Mouse (Mus musculus) midbrain, embryonic 10.5 days (tissue): ENCODE results near the gene Wasf2. TPM values are rescaled to one million over a fixed set of nuclear protein-coding genes. Genes with fewer than 3 reads are reported as not detected.
"Not testable (repeated sequence)": the region's sequence is repeated elsewhere in the genome, so short reads cannot be mapped to it uniquely, and the experiment has no call there.

Experiments
- DNase-seq: peaks from one replicate; pipeline ENCODE4 v3.0.0-alpha.2; 2017; ENCODE audit warnings: low spot score
- H3K27ac ChIP-seq: fragments of 300-500 bp; sonication (generic); replicated peaks from 2 replicates; pipeline ENCODE4 v1.5.1; 2016; ENCODE audit warnings: mild to moderate bottlenecking
- H3K27me3 ChIP-seq: fragments of 300-500 bp; sonication (generic); 2 replicates; pipeline ENCODE4 v1.6.1; 2016; ENCODE audit warnings: low read depth, mild to moderate bottlenecking; ENCODE audit not compliant: poor library complexity, severe bottlenecking
- H3K36me3 ChIP-seq: fragments of 300-500 bp; sonication (generic); 2 replicates; pipeline ENCODE4 v1.6.1; 2016; ENCODE audit warnings: mild to moderate bottlenecking, moderate library complexity
- H3K4me1 ChIP-seq: fragments of 300-500 bp; sonication (generic); 2 replicates; pipeline ENCODE4 v1.6.1; 2016
- H3K4me3 ChIP-seq: fragments of 300-500 bp; sonication (generic); 2 replicates; pipeline ENCODE4 v1.5.1; 2016; ENCODE audit warnings: mild to moderate bottlenecking, moderate library complexity
- H3K9me3 ChIP-seq: fragments of 300-500 bp; sonication (generic); replicated peaks from 2 replicates; pipeline ENCODE4 v1.6.1; 2016; ENCODE audit warnings: mild to moderate bottlenecking
- WGBS: fragments of 180-500 bp; shearing (Covaris S2); methylation state at CpG from one replicate; pipeline ENCODE4 v1.1.7; 2016; 5-methylcytosine and 5-hydroxymethylcytosine counted together
- polyA plus RNA-seq: library from polyadenylated mRNA; unstranded; fragments of >200 nt; fragmentation: Nextera tagmentation; extraction: Ambion mirVana; gene quantifications from 2 replicates; pipeline ENCODE4 v1.2.1, GENCODE M21; 2016

The Wasf2 gene
- polyA plus RNA-seq, 1 experiment from 2014 or later = 50.3 TPM

DNA sequence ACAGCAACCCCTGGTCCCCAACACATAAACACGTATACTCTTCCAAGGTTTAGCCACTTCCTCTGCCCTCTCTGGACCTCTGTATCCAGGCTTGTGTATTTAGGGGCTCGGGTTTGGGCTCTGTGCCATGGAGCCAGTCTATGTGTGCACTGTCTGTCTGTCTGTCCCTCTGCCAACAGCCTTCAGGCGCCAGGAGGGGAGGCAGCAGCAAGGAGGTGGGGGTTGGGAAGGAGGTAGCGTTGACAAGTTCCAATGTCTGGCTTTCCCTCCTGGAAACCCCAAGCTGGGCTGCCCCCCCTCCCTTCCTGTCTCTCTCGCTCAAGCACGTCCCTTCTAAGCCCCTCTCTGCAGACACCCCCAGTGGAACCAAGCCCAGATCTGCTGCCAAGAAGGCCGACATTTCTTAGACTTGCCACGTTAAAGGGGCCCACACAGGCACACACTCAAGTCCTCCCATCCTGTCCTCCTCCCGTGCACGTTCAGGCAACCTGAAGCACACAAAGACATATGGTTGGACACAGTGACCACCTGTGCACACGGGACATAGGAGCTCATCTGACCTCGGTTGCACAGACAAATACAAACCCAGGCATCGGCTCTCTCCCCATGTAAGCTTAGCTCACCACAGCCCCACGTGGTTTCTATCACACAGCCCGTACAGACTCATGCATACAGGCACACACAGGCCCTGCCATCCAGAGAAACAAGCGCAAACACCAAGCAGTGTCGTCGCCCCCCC, 39.4 kb upstream of the Wasf2 start:
- no peaks in the 10 kb centered on the region for H3K36me3 ChIP-seq
- H3K9me3 ChIP-seq = no peaks in the 10 kb centered on the region
- peaks cover 86% of the 10 kb centered on the region for H3K27me3 ChIP-seq
- 0 out of 2 replicates have a peak overlapping the region, but pooled peaks have one; percentile 7 for H3K4me3 ChIP-seq
- H3K4me1 ChIP-seq = peaks cover 77% of the 10 kb centered on the region
- H3K27ac ChIP-seq = peak overlapping the region; percentile 77
- 49% methylated on average over 18 of the region's 18 CpGs for WGBS
- DNase-seq = no peak

DNA sequence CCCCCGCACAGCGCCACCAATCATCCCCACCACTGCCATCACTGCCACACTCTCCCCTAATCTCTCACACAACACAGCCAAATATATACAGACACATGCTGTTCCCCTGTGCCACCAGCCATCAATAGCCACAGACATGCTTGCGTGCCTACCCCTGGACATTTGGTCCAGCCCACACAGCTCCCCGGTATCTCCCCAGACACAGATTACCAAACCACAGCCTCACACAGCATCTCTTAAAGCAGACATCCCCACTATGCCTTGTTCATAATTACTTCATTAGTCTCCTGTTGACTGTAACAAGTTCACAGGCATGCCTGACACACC, 38.9 kb upstream of the Wasf2 start:
- peaks cover 72% of the 10 kb centered on the region for H3K4me1 ChIP-seq

DNA sequence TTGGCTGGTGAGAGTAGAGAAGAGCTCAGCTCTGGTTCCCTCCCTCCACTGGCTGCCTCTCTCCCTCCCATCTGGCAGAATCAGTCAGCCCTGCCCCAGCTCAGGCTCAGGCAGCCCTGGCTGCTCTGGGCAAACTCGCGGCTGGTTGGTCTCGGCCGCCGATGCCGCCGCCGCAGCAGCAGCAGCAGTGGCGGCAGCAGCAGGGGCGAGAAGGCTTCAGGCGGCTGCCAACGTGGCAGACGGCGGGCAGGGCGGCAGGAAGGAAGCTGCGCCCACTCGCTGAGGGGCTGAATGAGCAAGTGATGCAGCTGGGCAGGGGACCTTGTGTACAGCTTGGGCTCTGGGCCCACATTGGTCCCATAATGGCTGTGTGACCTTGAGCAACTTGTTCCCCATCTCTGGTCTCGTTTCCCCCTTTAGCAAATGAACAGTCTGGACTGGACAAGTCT, 37.8 kb upstream of the Wasf2 start:
- H3K9me3 ChIP-seq = no peaks in the 10 kb centered on the region
- H3K27ac ChIP-seq = peak overlapping the region; percentile 78
- peak overlapping the region; percentile 39; the same call in 1 of the 2 replicates for H3K4me3 ChIP-seq
- WGBS = 5% methylated on average over 18 of the region's 18 CpGs
- no peaks in the 10 kb centered on the region for H3K36me3 ChIP-seq
- H3K4me1 ChIP-seq = peaks cover 63% of the 10 kb centered on the region
- peaks cover 70% of the 10 kb centered on the region for H3K27me3 ChIP-seq
- DNase-seq = peak; percentile 53

More for the DNA sequence above, 38.9 kb upstream of the Wasf2 start:
- no peak for DNase-seq
- WGBS = 89% methylated on average over 4 of the region's 4 CpGs
- no peaks in the 10 kb centered on the region for H3K36me3 ChIP-seq
- H3K27ac ChIP-seq = 0 out of 2 replicates have a peak overlapping the region, but pooled peaks have one; percentile 77
- H3K9me3 ChIP-seq = no peaks in the 10 kb centered on the region
- H3K4me3 ChIP-seq = no peak overlapping the region
- H3K27me3 ChIP-seq = peaks cover 80% of the 10 kb centered on the region

DNA sequence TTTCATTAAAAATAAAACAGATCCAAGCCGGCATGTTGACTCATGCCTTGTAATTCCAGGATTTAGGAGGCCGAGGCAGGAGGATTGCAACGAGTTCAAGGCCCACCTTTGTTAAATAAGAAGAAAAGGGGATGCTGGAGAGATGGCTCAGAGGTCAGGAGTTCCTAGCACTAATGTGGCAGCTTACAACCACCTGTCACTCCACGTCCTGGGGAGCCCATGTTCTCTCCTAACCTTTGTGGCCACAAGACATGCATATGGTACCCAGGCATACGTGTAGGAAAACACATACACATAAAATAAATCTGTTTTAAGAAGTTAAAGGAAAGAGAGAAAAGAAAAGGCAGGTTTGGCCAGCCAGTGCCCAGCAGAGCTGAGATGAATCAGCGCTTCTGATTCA, 37.2 kb upstream of the Wasf2 start:
- WGBS = 56% methylated on average over 6 of the region's 6 CpGs
- peaks cover 64% of the 10 kb centered on the region for H3K27me3 ChIP-seq
- no peak overlapping the region for H3K4me3 ChIP-seq
- H3K36me3 ChIP-seq = no peaks in the 10 kb centered on the region
- no peak for DNase-seq
- no peaks in the 10 kb centered on the region for H3K9me3 ChIP-seq
- peaks cover 57% of the 10 kb centered on the region for H3K4me1 ChIP-seq
- peak overlapping the region; percentile 84 for H3K27ac ChIP-seq

DNA sequence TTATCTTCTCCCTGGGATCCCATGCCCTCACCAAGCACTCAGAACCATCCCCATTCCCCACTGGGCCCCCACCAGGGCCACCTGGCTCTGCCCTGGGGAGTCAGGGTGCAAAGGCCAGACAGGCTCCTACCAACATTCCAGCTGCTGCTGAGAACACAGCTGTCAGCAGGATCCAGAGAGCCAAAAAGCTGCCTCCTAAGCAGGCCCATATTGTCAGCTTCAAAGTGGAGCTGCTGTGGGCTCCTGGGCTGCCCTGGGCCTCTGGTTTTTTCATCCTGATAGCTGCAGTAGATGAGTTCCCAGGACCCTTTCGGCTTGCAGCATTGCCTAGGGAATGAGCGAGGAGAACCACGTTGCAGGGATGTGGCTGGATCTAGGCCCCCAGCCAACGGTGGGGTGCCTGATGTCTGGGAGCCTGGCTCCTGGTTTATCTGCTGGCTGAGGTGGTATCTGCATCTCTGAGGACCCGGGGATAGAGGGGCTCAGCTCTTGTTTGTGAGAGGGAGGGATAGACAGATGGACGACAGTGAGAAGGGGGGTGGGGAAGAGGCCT, 36.7 kb upstream of the Wasf2 start:
- WGBS = 19% methylated on average over 6 of the region's 6 CpGs
- no peak overlapping the region for H3K4me3 ChIP-seq
- peak overlapping the region; percentile 84 for H3K27ac ChIP-seq
- no peaks in the 10 kb centered on the region for H3K36me3 ChIP-seq
- peaks cover 63% of the 10 kb centered on the region for H3K27me3 ChIP-seq
- peaks cover 57% of the 10 kb centered on the region for H3K4me1 ChIP-seq
- peak; percentile 29 for DNase-seq
- no peaks in the 10 kb centered on the region for H3K9me3 ChIP-seq

DNA sequence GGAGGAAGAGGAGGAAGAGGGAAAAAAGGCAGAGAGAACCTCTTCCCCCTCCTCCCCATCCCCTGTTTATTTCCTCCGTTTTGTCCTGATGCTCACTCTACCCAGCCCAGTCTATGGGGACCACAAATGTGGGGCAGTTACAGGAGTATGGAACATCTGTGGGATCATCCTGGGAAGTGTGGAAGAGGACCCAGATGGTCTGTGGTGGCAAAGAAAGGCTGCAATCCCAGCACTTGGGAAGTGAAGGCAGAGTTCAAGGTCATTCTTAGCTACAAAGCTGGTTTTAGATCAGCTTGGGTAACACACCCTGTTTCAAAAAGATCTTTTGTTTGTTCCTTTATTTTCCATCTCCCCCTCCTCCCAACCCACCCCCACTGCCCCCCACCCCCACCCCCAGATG, 36.0 kb upstream of the Wasf2 start:
- H3K4me3 ChIP-seq = no peak overlapping the region
- 50% methylated on average over 1 of the region's 1 CpGs for WGBS
- H3K27me3 ChIP-seq = peaks cover 63% of the 10 kb centered on the region
- peak; percentile 12 for DNase-seq
- no peaks in the 10 kb centered on the region for H3K9me3 ChIP-seq
- H3K27ac ChIP-seq = peak overlapping the region; percentile 84
- no peaks in the 10 kb centered on the region for H3K36me3 ChIP-seq
- H3K4me1 ChIP-seq = peaks cover 57% of the 10 kb centered on the region

DNA sequence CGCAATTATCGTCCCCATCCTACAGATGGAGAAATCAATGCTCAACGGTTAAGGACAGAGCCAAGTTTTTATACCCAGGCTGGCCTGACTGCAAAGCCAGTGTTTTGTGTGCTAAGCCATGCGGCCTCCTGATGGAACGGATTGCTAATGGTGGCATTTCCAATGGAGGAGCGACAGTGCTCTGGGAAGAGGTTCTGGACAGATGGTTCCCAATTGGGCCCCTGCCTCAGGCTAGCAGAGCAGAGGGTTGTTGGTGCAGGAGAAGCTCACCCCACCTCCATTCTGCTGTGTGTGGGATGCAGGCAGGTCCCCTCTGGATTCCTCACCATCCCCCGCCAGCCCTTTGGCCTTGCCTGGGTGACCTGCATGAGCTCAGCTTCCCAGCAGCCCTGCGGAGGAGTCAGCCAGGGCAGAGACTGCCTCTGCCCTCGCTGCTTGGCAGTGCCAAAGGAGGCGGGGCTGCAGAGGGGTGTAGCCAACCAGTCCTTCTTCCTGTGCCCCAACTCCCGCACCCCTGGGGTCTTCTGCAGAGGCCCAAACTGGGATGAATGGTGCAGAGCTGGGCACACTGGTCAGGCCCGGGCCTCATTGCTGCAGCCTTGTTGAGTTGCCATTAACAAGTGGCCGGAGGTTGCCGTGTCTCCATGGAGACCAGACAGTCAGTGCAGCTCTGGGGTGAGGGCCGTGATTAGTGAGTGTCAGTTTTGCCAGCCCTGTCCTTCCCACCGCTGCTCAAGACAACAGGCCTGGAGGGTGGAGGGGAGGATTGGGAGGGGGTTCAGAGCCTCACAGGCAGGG, 35.2 kb upstream of the Wasf2 start:
- H3K9me3 ChIP-seq = no peaks in the 10 kb centered on the region
- H3K27ac ChIP-seq = peak overlapping the region; percentile 84
- peaks cover 56% of the 10 kb centered on the region for H3K27me3 ChIP-seq
- H3K4me1 ChIP-seq = peaks cover 50% of the 10 kb centered on the region
- peak; percentile 83 for DNase-seq
- no peaks in the 10 kb centered on the region for H3K36me3 ChIP-seq
- peak overlapping the region; percentile 40 for H3K4me3 ChIP-seq
- 26% methylated on average over 16 of the region's 16 CpGs for WGBS

DNA sequence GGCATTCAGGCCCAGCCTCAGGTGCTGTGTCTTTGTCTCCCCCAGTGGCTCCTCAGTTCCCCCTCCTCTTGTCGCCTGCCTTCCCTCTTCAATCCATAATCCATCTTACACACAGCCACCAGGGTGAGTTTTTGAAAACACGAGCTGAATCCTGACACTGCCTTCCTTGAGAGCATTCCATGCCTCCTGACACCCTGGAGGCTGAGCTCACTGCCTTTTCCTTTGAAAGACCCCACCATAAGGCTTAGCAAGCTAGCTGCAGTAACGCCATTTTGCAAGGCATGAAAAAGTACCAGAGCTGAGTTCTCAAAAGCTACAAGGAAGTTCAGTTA, 34.6 kb upstream of the Wasf2 start:
- not testable (repeated sequence) for H3K9me3 ChIP-seq, DNase-seq, H3K36me3 ChIP-seq
- Histone ChIP-seq H3K27me3 (peaks cover 51% of the 10 kb centered on the region), H3K27ac (peak overlapping the region; percentile 84), H3K4me3 (peak overlapping the region; percentile 40), H3K4me1 (peaks cover 44% of the 10 kb centered on the region)
- WGBS = 7% methylated on average over 3 of the region's 3 CpGs

DNA sequence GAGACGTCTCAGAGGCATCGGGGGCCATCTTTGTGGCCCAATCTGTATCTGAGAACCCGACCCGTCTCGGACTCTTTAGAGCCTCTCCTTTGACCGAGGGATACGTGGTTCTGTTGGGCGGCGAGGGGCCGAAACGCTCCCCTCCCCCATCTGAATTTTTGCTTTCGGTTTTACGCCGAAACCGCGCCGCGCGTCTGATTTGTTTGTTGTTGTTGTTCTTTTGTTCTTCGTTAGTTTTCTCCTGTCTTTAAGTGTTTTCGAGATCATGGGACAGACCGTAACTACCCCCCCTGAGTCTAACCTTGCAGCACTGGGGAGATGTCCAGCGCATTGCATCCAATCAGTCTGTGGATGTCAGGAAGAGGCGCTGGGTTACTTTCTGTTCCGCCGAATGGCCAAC, 33.6 kb upstream of the Wasf2 start:
- DNase-seq, H3K27ac ChIP-seq, H3K9me3 ChIP-seq, H3K36me3 ChIP-seq: not testable (repeated sequence)
- H3K4me1 ChIP-seq = peaks cover 36% of the 10 kb centered on the region
- under 1% methylated on average over 15 of the region's 26 CpGs for WGBS
- H3K4me3 ChIP-seq = peak overlapping the region; percentile 42
- peaks cover 42% of the 10 kb centered on the region for H3K27me3 ChIP-seq

DNA sequence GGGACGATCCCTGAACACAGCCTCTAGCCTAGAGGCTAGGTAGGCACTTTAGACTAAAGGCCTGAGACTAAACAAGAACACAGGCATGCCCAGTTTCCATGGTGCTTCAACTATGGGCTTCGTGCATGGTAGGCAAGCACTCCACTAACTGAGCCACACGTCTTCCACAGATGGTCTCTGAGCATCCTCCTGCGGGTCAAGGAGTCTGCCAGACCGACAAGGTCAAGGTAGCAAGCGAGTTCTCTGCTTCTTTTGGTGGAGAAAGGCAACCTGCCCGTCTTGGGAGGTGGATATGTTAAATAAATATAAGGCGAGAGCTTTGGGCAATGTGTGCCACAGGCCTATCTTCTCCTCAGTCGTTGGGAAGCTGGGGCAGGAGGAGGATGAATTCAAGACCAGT, 28.6 kb upstream of the Wasf2 start:
- H3K27me3 ChIP-seq = peaks cover 20% of the 10 kb centered on the region
- 82% methylated on average over 9 of the region's 9 CpGs for WGBS
- no peak overlapping the region for H3K27ac ChIP-seq
- no peaks in the 10 kb centered on the region for H3K9me3 ChIP-seq
- no peak for DNase-seq
- peaks cover 10% of the 10 kb centered on the region for H3K4me1 ChIP-seq
- H3K4me3 ChIP-seq = no peak overlapping the region
- no peaks in the 10 kb centered on the region for H3K36me3 ChIP-seq

DNA sequence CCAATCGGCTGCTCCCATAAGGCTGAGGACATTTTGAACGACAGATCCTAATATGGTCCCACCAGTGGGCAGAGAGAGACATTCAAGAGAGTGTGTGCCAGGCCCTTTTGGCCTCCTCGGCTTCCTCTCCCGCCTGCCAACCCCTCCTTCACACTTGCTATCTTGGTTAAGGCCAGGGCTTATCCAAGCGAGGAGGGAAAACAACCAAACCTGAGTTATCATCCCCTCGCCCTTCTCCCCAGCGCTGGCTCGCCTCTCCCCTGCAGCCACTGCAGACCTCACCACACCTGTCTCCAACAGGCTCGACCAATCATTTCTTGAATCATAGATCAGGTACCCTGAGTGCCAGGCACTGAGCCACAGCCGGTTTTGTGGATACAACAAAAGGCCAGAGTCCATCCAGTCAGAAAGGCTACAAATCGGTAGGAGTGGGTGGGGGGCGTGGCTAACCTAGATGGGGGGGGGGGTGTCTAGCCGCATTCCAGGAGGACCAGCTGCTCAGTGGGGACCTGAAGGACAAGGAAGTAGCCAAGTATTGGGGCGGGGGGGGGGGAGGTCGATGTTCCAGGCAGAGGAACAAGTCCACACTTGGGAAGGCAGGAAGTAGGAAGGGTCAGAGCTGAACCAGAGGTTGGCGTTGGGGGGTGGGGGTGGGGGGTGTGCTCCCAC, 26.6 kb upstream of the Wasf2 start:
- WGBS = 21% methylated on average over 16 of the region's 16 CpGs
- no peak for DNase-seq
- H3K4me1 ChIP-seq = peaks cover 22% of the 10 kb centered on the region
- H3K4me3 ChIP-seq = no peak overlapping the region
- no peaks in the 10 kb centered on the region for H3K9me3 ChIP-seq
- H3K36me3 ChIP-seq = no peaks in the 10 kb centered on the region
- H3K27ac ChIP-seq = no peak overlapping the region; the same call in 1 of the 2 replicates
- peaks cover 20% of the 10 kb centered on the region for H3K27me3 ChIP-seq

DNA sequence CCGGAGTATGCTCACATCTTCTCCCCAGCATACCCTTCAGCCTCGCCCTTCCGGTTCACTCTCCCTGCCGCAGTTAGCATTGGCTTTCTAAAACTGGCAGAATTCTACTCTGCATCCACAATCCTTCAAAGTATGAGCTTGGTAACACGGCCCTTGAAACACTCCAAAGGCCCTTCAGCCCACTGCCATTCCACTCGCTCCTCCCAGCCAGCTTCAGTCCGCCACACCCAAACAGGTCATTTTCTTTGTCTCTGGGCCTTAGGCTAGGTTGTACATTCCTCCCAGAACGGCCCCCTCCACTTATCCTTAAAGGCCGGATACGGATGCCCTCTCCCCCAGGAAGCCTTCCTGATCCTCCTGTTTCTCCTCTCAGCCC, 26.1 kb upstream of the Wasf2 start:
- no peak for DNase-seq
- H3K4me3 ChIP-seq = no peak overlapping the region
- no peak overlapping the region for H3K27ac ChIP-seq
- peaks cover 28% of the 10 kb centered on the region for H3K4me1 ChIP-seq
- peaks cover 20% of the 10 kb centered on the region for H3K27me3 ChIP-seq
- H3K36me3 ChIP-seq = no peaks in the 10 kb centered on the region
- 37% methylated on average over 10 of the region's 10 CpGs for WGBS
- no peaks in the 10 kb centered on the region for H3K9me3 ChIP-seq
